Comparison of ENCODE assay signal across 27 mouse cellular contexts in the genomic region with DNA sequence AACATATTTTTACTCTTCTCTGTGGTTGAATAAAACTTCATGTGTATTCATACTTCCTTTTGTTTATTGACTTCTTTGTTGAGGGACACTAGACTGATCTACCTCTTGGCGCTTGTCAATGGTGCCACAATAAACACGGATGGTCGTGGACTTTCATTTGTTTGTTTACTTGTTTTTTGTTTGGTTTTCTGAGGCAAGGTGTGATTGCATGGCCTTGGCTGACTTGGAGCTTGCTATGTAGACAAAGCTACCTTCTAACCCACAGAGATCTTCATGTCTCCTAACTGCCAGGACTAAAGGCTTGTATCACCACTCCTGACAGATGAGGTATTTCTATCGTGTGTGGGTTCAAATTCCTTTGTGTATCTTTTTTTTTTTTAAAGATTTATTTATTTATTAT.
"Had no signal": no experiment of that assay in that cellular context is flagged by ENCODE, and none has a peak within 500 bp of the region (broad histone marks: within the 10 kb centered on the region; RNA-seq: fewer than 3 reads in every experiment).

No protein-coding gene starts in this region.

- H3K27ac ChIP-seq: heart, embryonic 10.5 days; heart, embryonic 13.5 days; heart, embryonic 15.5 days; hindbrain, embryonic 10.5 days; hindbrain, embryonic 12.5 days; hindbrain, embryonic 13.5 days; hindbrain, embryonic 14.5 days; hindbrain, embryonic 15.5 days; hindbrain, postnatal 0 days; intestine, embryonic 15.5 days; kidney, embryonic 15.5 days; kidney, postnatal 0 days; layer of hippocampus, adult 2 months had no signal

- H3K27me3 ChIP-seq: heart, embryonic 12.5 days; heart, embryonic 13.5 days; heart, embryonic 15.5 days; hindbrain, embryonic 12.5 days; hindbrain, embryonic 13.5 days; hindbrain, embryonic 15.5 days; intestine, embryonic 15.5 days; kidney, embryonic 15.5 days had no signal

- H3K9ac ChIP-seq: heart, embryonic 12.5 days; heart, embryonic 13.5 days; heart, embryonic 15.5 days; hindbrain, embryonic 12.5 days; hindbrain, embryonic 13.5 days; hindbrain, embryonic 14.5 days; hindbrain, embryonic 15.5 days; intestine, embryonic 15.5 days; kidney, embryonic 15.5 days had no signal

- H3K36me3 ChIP-seq: heart, embryonic 15.5 days; hindbrain, embryonic 15.5 days; intestine, embryonic 15.5 days had no signal

- H3K4me3 ChIP-seq: heart, embryonic 10.5 days; heart, embryonic 12.5 days; heart, embryonic 13.5 days; heart, embryonic 15.5 days; hindbrain, embryonic 10.5 days; hindbrain, embryonic 12.5 days; hindbrain, embryonic 13.5 days; hindbrain, embryonic 15.5 days; intestine, embryonic 15.5 days; kidney, embryonic 15.5 days; layer of hippocampus, adult 2 months had no signal

- DNase-seq: heart, postnatal 10 days; heart, postnatal 14 days; heart, postnatal 36 days; heart, postnatal 4 days; kidney, adult 11 months; kidney, adult 18-20 months; kidney, adult 8-10 months; kidney, postnatal 10 days; kidney, postnatal 14 days; kidney, postnatal 25 days; kidney, postnatal 4 days; layer of hippocampus, adult 9-11 months; layer of hippocampus, postnatal 36 days had no signal
